Mouse (Mus musculus) heart, embryonic 11.5 days (tissue): ENCODE measurements around the gene Gpr182. TPM values are rescaled to one million over a fixed set of nuclear protein-coding genes. Genes with fewer than 3 reads are reported as not detected.

ENCODE experiments used
- ATAC-seq: fragments of 200-750 bp; cut with Nextera tagmentation; replicated peaks from 2 replicates; pipeline ENCODE4 v1.8.0; 2017; ENCODE audit warnings: moderate library complexity; ENCODE audit not compliant: insufficient number of reproducible peaks, low FRiP score, low TSS enrichment
- H3K27ac ChIP-seq: fragments of 300-500 bp; sonication (generic); 2 replicates; pipeline ENCODE4 v1.5.1; 2014; ENCODE audit warnings: mild to moderate bottlenecking, low read depth, low read length
- H3K27me3 ChIP-seq: fragments of 300-500 bp; sonication (generic); 2 replicates; pipeline ENCODE4 v1.6.1; 2014; ENCODE audit warnings: mild to moderate bottlenecking, low read length, mixed read lengths; ENCODE audit not compliant: control insufficient read depth, insufficient read depth
- H3K36me3 ChIP-seq: fragments of 300-500 bp; sonication (generic); 2 replicates; pipeline ENCODE4 v1.6.1; 2014; ENCODE audit warnings: mild to moderate bottlenecking, low read length, moderate library complexity, mixed read lengths; ENCODE audit not compliant: control insufficient read depth, insufficient read depth
- H3K4me1 ChIP-seq: fragments of 300-500 bp; sonication (generic); 2 replicates; pipeline ENCODE4 v1.6.1; 2014; ENCODE audit warnings: low read length; ENCODE audit not compliant: control insufficient read depth, insufficient read depth
- H3K4me2 ChIP-seq: fragments of 300-500 bp; sonication (generic); 2 replicates; pipeline ENCODE4 v1.6.1; 2014; ENCODE audit warnings: mild to moderate bottlenecking, moderate library complexity
- H3K4me3 ChIP-seq: fragments of 300-500 bp; sonication (generic); 2 replicates; pipeline ENCODE4 v1.5.1; 2014; ENCODE audit warnings: low read depth, low read length
- H3K9ac ChIP-seq: fragments of 300-500 bp; sonication (generic); 2 replicates; pipeline ENCODE4 v1.6.1; 2014; ENCODE audit warnings: mild to moderate bottlenecking, low read depth, low read length, moderate library complexity
- H3K9me3 ChIP-seq: fragments of 300-500 bp; sonication (generic); replicated peaks from 2 replicates; pipeline ENCODE4 v1.6.1; 2016; ENCODE audit warnings: low read length; ENCODE audit not compliant: control insufficient read depth
- WGBS: fragments of 180-500 bp; shearing (Covaris S2); extraction: QIAGEN DNeasy Blood & Tissue Kit; methylation state at CpG from one replicate; pipeline ENCODE4 v1.1.7; 2014; ENCODE audit not compliant: insufficient replicate concordance; 5-methylcytosine and 5-hydroxymethylcytosine counted together
- polyA plus RNA-seq: library from polyadenylated mRNA; unstranded; fragments of >200 nt; fragmentation: Nextera tagmentation; extraction: Ambion mirVana; gene quantifications from 2 replicates; pipeline ENCODE4 v1.2.1, GENCODE M21; 2014

The Gpr182 gene
- polyA plus RNA-seq, 1 experiment from 2014 or later: 9.1 TPM

- H3K36me3 ChIP-seq: no peaks in the 10 kb centered on the region
- no peak for ATAC-seq
- no peak overlapping the region for H3K27ac ChIP-seq
- no peaks in the 10 kb centered on the region for H3K27me3 ChIP-seq
- H3K4me2 ChIP-seq: no peak overlapping the region
- no peaks in the 10 kb centered on the region for H3K9me3 ChIP-seq
- H3K4me3 ChIP-seq: no peak overlapping the region
- no peaks in the 10 kb centered on the region for H3K4me1 ChIP-seq
- no peak overlapping the region for H3K9ac ChIP-seq
- 30% methylated on average over 5 of the region's 5 CpGs for WGBS
Observed at GRCm38 (mm10) chr10:127734434-127734833, 17.1 kb downstream of the Gpr182 start.

- Histone ChIP-seq H3K36me3 (no peaks in the 10 kb centered on the region), H3K27me3 (0 out of 2 replicates have a peak, but pooled peaks cover 2% of the 10 kb centered on the region), H3K9me3 (no peaks in the 10 kb centered on the region), H3K27ac (no peak overlapping the region), H3K4me3 (no peak overlapping the region), H3K4me1 (no peaks in the 10 kb centered on the region), H3K4me2 (no peak overlapping the region), H3K9ac (no peak overlapping the region)
- 32% methylated on average over 5 of the region's 5 CpGs for WGBS
- no peak for ATAC-seq
Observed at GRCm38 (mm10) chr10:127731397-127731796, 20.1 kb downstream of the Gpr182 start.

- no peaks in the 10 kb centered on the region for H3K36me3 ChIP-seq
- H3K4me3 ChIP-seq: no peak overlapping the region
- 0 out of 2 replicates have a peak, but pooled peaks cover 2% of the 10 kb centered on the region for H3K27me3 ChIP-seq
- WGBS: 54% methylated on average over 9 of the region's 9 CpGs
- no peaks in the 10 kb centered on the region for H3K4me1 ChIP-seq
- no peak for ATAC-seq
- H3K4me2 ChIP-seq: no peak overlapping the region
- no peaks in the 10 kb centered on the region for H3K9me3 ChIP-seq
- no peak overlapping the region for H3K9ac ChIP-seq
- H3K27ac ChIP-seq: no peak overlapping the region
Observed at GRCm38 (mm10) chr10:127730933-127731310, 20.6 kb downstream of the Gpr182 start.

GRCm38 (mm10) chr10:127730285-127730932 lies 21.1 kb downstream of the Gpr182 start:
- H3K4me3 ChIP-seq: no peak overlapping the region
- 0 out of 2 replicates have a peak, but pooled peaks cover 3% of the 10 kb centered on the region for H3K27me3 ChIP-seq
- H3K4me2 ChIP-seq: no peak overlapping the region
- H3K4me1 ChIP-seq: no peaks in the 10 kb centered on the region
- H3K9me3 ChIP-seq: no peaks in the 10 kb centered on the region
- no peak overlapping the region for H3K9ac ChIP-seq
- no peaks in the 10 kb centered on the region for H3K36me3 ChIP-seq
- ATAC-seq: no peak
- H3K27ac ChIP-seq: no peak overlapping the region
- 66% methylated on average over 11 of the region's 11 CpGs for WGBS

- Histone ChIP-seq H3K9ac (no peak overlapping the region), H3K36me3 (no peaks in the 10 kb centered on the region), H3K4me3 (no peak overlapping the region), H3K27me3 (peaks cover 8% of the 10 kb centered on the region; the same call in 1 of the 2 replicates), H3K4me1 (no peaks in the 10 kb centered on the region), H3K9me3 (no peaks in the 10 kb centered on the region), H3K27ac (no peak overlapping the region), H3K4me2 (no peak overlapping the region)
- ATAC-seq: no peak
- 72% methylated on average over 8 of the region's 8 CpGs for WGBS
Observed at GRCm38 (mm10) chr10:127728437-127728836, 23.1 kb downstream of the Gpr182 start.

- H3K36me3 ChIP-seq: no peaks in the 10 kb centered on the region
- H3K27ac ChIP-seq: no peak overlapping the region
- peaks cover 30% of the 10 kb centered on the region for H3K27me3 ChIP-seq
- H3K9ac ChIP-seq: no peak overlapping the region
- no peaks in the 10 kb centered on the region for H3K9me3 ChIP-seq
- ATAC-seq: no peak
- no peak overlapping the region for H3K4me2 ChIP-seq
- peaks cover 10% of the 10 kb centered on the region; the same call in 1 of the 2 replicates for H3K4me1 ChIP-seq
- WGBS: 59% methylated on average over 4 of the region's 4 CpGs
- no peak overlapping the region for H3K4me3 ChIP-seq
Observed at GRCm38 (mm10) chr10:127725136-127725535, 26.4 kb downstream of the Gpr182 start.

GRCm38 (mm10) chr10:127724178-127724577 lies 27.4 kb downstream of the Gpr182 start, which contains the start of gene Tac2:
Gene Tac2 (plus strand): TSS chr10:127724478.
- Histone ChIP-seq H3K27me3 (peaks cover 30% of the 10 kb centered on the region), H3K9ac (no peak within 1 kb of the TSS), H3K4me1 (peaks cover 10% of the 10 kb centered on the region; the same call in 1 of the 2 replicates), H3K4me2 (no peak within 1 kb of the TSS), H3K36me3 (no peaks in the 10 kb centered on the region), H3K4me3 (no peak within 1 kb of the TSS), H3K9me3 (no peaks in the 10 kb centered on the region), H3K27ac (no peak within 1 kb of the TSS)
- no peak for ATAC-seq
- WGBS: 64% methylated on average over 3 of the region's 3 CpGs

- peak overlapping the region; percentile 16 for H3K4me3 ChIP-seq
- H3K4me1 ChIP-seq: peaks cover 10% of the 10 kb centered on the region; the same call in 1 of the 2 replicates
- WGBS: 7% methylated on average over 20 of the region's 20 CpGs
- H3K9me3 ChIP-seq: no peaks in the 10 kb centered on the region
- H3K36me3 ChIP-seq: no peaks in the 10 kb centered on the region
- H3K9ac ChIP-seq: peak overlapping the region; percentile 52; the same call in 1 of the 2 replicates
- ATAC-seq: no peak; the same call in 1 of the 2 replicates
- H3K27ac ChIP-seq: peak overlapping the region; percentile 29
- H3K27me3 ChIP-seq: peaks cover 28% of the 10 kb centered on the region
- peak overlapping the region; percentile 59 for H3K4me2 ChIP-seq
Observed at GRCm38 (mm10) chr10:127721671-127722418, 29.7 kb downstream of the Gpr182 start.
